Mouse (Mus musculus) CD8-positive naive resting alpha-beta T cell, adult 2 months (primary cell): ENCODE results near the gene Esp36.
"Not testable (repeated sequence)": the region's sequence is repeated elsewhere in the genome, so short reads cannot be mapped to it uniquely, and the experiment has no call there.

Experiments used
- DNase-seq, 2 experiments: peaks; one replicate each; pipeline ENCODE4 v3.0.0; 2022; ENCODE audit warnings: low read depth in 2 of 2, low spot score in 2 of 2

The Esp36 gene

GRCm38 (mm10) chr17:38420085-38420484 lies at the start of gene Esp36:
TSS of gene Esp36 (minus strand) at chr17:38420185.
- no peak for DNase-seq

DNA sequence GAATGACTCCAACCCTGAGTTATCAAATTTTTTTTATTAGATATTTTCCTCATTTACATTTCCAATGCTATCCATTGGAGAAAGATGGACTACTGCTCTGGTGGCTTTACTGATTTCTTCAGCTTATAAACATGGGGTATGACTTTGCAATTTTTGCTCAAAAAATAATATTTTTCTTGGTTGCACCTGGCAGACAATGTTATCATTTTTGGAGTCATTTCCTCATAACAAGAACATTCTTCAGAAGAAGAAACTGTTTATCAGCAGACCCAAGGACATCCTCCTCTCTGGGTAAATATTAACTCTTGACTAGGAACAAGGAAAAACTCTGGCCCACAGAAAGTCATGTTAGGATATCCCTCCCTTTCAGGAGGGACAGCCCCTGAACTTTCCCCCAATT lies 36.2 kb upstream of the Esp36 start:
- DNase-seq = not testable (repeated sequence)

GRCm38 (mm10) chr17:38450688-38451087 lies 30.7 kb upstream of the Esp36 start:
- no peak for DNase-seq

DNA sequence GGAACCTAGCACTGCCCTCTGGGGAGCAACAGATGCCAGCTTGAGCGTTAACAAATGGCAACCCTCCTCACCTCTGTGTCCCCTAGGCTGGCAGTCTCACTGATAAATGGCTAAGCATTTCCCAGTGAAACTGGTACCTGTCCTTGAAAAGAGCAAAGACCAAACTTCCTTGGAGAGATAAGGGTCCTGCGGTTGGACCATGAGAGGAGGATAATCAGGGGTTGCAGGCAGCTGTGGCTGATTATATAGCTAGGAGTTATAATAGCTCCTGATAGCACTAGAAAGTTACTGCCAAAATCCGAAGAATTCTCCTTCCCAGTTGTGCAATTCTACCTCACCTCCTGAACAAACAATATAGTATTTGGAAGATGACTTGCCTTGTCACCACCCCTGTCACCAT lies 13.8 kb downstream of the Esp36 start:
- no peak for DNase-seq

GRCm38 (mm10) chr17:38391821-38392220 lies 28.2 kb downstream of the Esp36 start:
- DNase-seq = no peak
